Mouse (Mus musculus) erythroblast, embryonic 14.5 days (primary cell): ENCODE data around the gene Vps11. TPM values are rescaled to one million over a fixed set of nuclear protein-coding genes. Genes with fewer than 3 reads are reported as not detected.
"Not testable (repeated sequence)": the region's sequence is repeated elsewhere in the genome, so short reads cannot be mapped to it uniquely, and the experiment has no call there.

Experiments used
- H3K27me3 ChIP-seq: 2 replicates; pipeline ENCODE4 v1.6.1; 2012; ENCODE audit warnings: inconsistent platforms; ENCODE audit not compliant: control insufficient read depth
- H3K36me3 ChIP-seq: 2 replicates; pipeline ENCODE4 v1.6.1; 2012; ENCODE audit warnings: mild to moderate bottlenecking, inconsistent platforms; ENCODE audit not compliant: control insufficient read depth
- H3K4me1 ChIP-seq: 2 replicates; pipeline ENCODE4 v1.6.1; 2012; ENCODE audit warnings: inconsistent platforms; ENCODE audit not compliant: control insufficient read depth
- H3K4me3 ChIP-seq: replicated peaks from 2 replicates; pipeline ENCODE3; 2012; ENCODE audit warnings: moderate library complexity, mild to moderate bottlenecking, inconsistent platforms
- H3K9me3 ChIP-seq: 2 replicates; pipeline ENCODE4 v1.6.1; 2012; ENCODE audit warnings: low read length, inconsistent platforms, mixed read lengths; ENCODE audit not compliant: control insufficient read depth
- GATA1 ChIP-seq: IDR thresholded peaks from 2 replicates; pipeline ENCODE4 v1.6.1; 2012; ENCODE audit warnings: low read length, inconsistent platforms, mixed read lengths
- TAL1 ChIP-seq: IDR thresholded peaks from 3 replicates; pipeline ENCODE4 v1.6.1; 2012; ENCODE audit warnings: low read length, inconsistent platforms, mixed read lengths
- polyA plus RNA-seq: library from polyadenylated mRNA; stranded (reverse); fragments of >175 nt; gene quantifications from 2 replicates; pipeline ENCODE4 v1.2.3, GENCODE M21; 2012

Gene Vps11
- polyA plus RNA-seq, 1 experiment = 1.4 TPM

DNA sequence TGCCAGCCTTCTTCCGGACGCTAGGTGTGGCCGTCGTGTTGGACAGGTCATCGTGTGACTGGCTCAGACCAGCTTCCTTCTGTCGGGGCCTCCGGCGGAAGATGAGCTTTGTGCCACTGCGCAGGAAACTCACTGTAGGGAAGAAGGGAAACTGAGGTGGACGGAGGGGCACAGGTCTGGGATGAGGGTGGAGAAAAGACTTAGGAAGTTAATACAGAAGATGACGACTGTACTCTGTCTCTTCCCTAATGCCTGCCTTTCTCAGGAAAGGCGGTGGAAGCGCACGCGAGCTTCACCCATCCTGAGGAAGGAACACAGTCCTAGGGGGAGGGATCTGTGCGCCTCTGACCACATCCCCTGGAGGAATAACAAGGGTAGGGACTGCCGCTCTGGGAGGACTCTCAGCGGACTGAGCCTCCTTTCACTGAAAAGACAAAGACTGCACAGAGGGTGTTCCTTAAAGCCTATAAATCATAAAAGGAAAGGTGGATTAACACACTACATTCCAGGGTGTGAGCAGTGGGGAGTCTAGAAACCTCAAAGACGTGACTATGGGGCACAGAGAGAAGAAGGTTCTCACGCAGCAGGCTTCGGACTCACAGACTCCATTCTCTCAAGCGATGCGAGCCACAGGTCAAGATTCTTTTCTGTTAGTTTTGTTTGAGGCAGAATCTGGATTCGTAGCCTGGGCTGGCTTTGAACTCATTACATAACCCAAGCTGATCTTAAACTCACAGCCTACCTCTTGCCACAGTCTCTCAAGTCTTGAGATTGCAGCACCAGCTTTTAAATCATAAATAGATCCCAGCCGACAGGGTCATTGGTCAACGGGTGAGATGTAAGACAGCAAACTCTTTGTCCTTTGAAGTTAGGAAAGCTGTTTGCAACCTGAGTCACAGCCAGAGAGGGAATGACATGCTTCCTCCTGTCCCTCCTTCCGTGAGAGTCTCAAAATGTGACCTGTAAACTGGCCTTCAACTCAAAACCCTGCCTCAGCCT, 50.0 kb downstream of the Vps11 start:
- TF ChIP-seq TAL1 (no peak), GATA1 (no peak)
- H3K36me3 ChIP-seq = peaks cover 84% of the 10 kb centered on the region
- no peak overlapping the region for H3K4me3 ChIP-seq
- H3K4me1 ChIP-seq = peaks cover 34% of the 10 kb centered on the region
- no peaks in the 10 kb centered on the region for H3K27me3 ChIP-seq
- no peaks in the 10 kb centered on the region for H3K9me3 ChIP-seq

DNA sequence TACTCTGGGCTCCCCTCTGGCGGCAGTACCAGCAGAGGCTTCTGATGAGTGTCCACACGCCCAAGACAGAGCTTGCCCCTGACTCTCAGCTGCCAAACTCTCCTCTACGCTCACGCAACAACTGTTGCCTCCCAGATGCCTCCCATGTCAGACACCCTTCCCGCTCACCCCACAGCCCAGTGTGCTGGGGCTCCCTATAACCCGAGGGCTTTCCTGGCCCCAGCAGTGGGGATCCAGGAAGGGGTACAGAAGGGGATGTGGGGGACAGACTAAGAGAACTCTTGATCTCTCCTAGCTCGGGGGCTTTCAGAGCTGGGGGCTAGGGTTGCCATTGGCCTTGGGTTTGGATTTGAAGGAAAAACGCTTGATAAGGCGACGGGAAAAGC, 50.7 kb downstream of the Vps11 start:
- H3K4me1 ChIP-seq = peaks cover 37% of the 10 kb centered on the region
- H3K36me3 ChIP-seq = peaks cover 77% of the 10 kb centered on the region
- H3K4me3 ChIP-seq = no peak overlapping the region
- H3K27me3 ChIP-seq = no peaks in the 10 kb centered on the region
- H3K9me3 ChIP-seq = no peaks in the 10 kb centered on the region
- TF ChIP-seq TAL1 (no peak), GATA1 (no peak)

DNA sequence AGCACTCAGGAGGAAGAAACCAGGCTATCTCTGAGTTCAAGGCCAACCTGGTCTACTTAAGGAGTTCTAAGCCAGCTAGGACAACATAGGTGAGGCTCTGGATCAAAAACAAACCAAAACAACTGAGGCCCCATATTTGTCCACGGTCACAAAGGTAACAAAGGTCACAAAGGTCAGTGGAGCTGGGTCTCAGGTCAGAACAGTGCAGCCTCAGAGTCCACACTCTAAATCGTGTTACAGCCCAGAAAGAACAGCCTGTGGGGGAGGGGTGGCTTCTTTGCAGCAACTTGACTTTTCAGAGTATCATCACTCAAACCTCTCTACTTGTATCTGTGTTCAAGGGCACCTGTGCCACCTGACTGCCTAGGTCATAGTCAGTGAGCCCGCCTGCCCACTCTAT, 51.7 kb downstream of the Vps11 start:
- H3K4me3 ChIP-seq = no peak overlapping the region
- H3K27me3 ChIP-seq = no peaks in the 10 kb centered on the region
- H3K36me3 ChIP-seq = peaks cover 67% of the 10 kb centered on the region
- peaks cover 38% of the 10 kb centered on the region for H3K4me1 ChIP-seq
- no peaks in the 10 kb centered on the region for H3K9me3 ChIP-seq
- TF ChIP-seq TAL1 = no peak
- no peak for TF ChIP-seq GATA1

DNA sequence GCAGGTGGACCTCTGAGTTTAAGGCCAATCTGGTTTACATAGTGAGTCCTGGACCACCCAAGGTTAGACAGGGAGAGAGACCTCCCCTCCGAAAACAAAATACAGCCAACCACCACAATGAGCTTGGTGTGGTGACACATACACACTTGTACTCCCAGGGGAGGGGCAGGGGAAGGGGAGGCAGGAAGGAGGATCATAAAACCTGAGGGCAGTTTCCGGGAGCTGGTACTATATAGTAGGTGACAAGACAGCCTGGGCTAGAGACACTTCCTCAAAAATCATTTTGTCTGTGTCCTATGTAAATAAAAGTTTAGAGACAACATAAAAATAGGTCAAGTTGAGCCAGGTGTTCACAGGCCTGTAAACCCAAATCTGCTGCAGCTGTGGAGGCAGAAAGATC, 54.2 kb downstream of the Vps11 start:
- peaks cover 52% of the 10 kb centered on the region for H3K4me1 ChIP-seq
- TF ChIP-seq TAL1 (no peak), GATA1 (no peak)
- H3K36me3 ChIP-seq = peaks cover 63% of the 10 kb centered on the region
- no peaks in the 10 kb centered on the region for H3K9me3 ChIP-seq
- no peaks in the 10 kb centered on the region for H3K27me3 ChIP-seq
- no peak overlapping the region for H3K4me3 ChIP-seq

DNA sequence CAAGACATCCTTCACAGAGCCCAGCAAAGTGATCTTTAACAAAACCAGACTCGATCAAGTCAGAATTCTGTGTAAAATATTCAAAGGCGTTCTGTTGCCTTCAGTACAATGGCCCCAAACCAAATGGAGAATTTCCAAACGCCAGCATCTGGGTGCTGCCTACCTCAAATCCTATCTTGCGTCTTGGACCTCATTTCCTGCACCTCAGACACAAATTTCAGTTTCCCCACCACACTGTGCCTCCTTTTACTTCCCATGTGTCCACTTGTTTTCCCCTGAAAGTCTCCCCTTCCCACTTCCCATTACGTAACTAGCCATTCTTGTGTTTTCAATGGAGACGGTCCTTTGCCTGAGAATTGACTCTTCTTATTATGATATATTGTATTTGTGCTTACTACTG, 54.9 kb downstream of the Vps11 start:
- peak overlapping the region; percentile 26 for H3K4me3 ChIP-seq
- H3K9me3 ChIP-seq = no peaks in the 10 kb centered on the region
- TF ChIP-seq TAL1 (no peak), GATA1 (no peak)
- H3K36me3 ChIP-seq = peaks cover 64% of the 10 kb centered on the region
- peaks cover 51% of the 10 kb centered on the region for H3K4me1 ChIP-seq
- H3K27me3 ChIP-seq = no peaks in the 10 kb centered on the region

DNA sequence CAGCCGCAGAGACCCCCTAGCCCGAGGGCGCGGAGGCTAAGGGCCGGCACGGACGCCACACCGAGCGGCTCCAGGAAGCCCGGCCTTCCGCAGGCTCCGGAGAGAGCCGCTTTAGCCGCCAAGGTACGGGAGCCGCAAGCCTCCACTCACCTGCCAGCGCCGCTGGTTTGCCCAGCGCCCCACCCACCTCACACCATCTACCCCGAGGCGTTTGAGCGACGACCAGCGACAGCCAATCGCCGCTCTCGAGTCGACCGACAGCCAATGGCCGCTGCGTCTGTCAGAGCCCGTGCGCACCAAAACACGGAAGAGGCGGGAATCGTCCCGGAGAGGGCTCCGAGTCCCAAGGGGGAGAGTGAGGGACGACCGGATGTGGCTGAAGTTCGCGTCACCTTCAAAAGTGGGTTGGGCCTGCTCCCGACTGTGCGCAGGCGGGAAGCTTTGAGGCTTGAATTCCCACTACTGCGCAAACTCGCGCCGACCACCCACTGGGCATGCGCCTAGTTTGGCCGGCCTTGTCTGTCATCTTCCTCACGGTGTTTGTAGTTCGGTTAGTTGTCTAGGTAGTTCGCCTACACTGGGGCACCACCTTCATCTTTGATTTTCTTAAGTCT, 55.9 kb downstream of the Vps11 start, which contains the start of gene Hinfp:
TSS of gene Hinfp (minus strand) at position 206 of the 614 bp plus-strand sequence.
- Histone ChIP-seq H3K4me1 (peaks cover 47% of the 10 kb centered on the region), H3K27me3 (no peaks in the 10 kb centered on the region), H3K36me3 (peaks cover 64% of the 10 kb centered on the region), H3K4me3 (peak within 1 kb of the TSS; percentile 97), H3K9me3 (no peaks in the 10 kb centered on the region)
- TF ChIP-seq TAL1 (no peak), GATA1 (no peak)

DNA sequence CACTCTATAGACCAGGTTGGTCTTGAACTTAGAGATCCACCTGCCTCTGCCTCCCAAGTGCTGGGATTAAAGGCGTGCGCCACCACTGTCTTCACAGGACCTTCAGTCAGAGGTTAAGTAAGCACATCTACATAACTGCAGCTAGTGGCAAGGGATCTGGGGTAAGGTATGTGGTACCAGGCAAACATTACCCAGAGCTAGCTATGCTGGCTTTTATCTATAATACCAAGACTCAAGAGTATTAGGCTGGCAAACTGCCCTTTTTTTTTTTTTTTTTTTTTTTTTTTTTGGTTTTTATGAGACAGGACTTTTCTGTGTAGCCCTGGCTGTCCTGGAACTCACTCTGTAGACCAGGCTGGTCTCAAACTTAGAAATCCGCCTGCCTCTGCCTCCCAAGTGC, 61.5 kb downstream of the Vps11 start:
- H3K4me3 ChIP-seq, H3K27me3 ChIP-seq, H3K9me3 ChIP-seq: not testable (repeated sequence)
- H3K36me3 ChIP-seq = peaks cover 92% of the 10 kb centered on the region
- H3K4me1 ChIP-seq = peaks cover 25% of the 10 kb centered on the region

Other genes starting within 250 kb of the Vps11 start
- gene Gm49380, start 248.2 kb downstream of the Vps11 start, polyA plus RNA-seq = not detected in 2 replicates
- gene Rnf26, start 248.2 kb downstream of the Vps11 start, polyA plus RNA-seq = 8.5 and 11.1 TPM in 2 replicates
- not detected in 2 replicates for gene Mcam, start 227.2 kb downstream of the Vps11 start, polyA plus RNA-seq
- 0.13 and 0.16 TPM in 2 replicates for gene Cbl, start 127.6 kb downstream of the Vps11 start, polyA plus RNA-seq
- gene Ccdc153, start 121.0 kb downstream of the Vps11 start, polyA plus RNA-seq = not detected in 2 replicates
- not detected in 2 replicates for gene Pdzd3, start 110.2 kb downstream of the Vps11 start, polyA plus RNA-seq
- gene Nlrx1, start 93.1 kb downstream of the Vps11 start, polyA plus RNA-seq = 0.07 TPM in 1 of 2 replicates, not detected in the other
- gene Abcg4, start 73.1 kb downstream of the Vps11 start, polyA plus RNA-seq = 19.1 and 19.9 TPM in 2 replicates
- gene Hinfp, start 56.0 kb downstream of the Vps11 start, polyA plus RNA-seq = 0.57 and 0.75 TPM in 2 replicates
- gene C2cd2l, start 41.4 kb downstream of the Vps11 start, polyA plus RNA-seq = 24.5 and 25.4 TPM in 2 replicates
- 0.15 and 0.20 TPM in 2 replicates for gene Dpagt1, start 35.7 kb downstream of the Vps11 start, polyA plus RNA-seq
- gene H2afx, start 27.0 kb downstream of the Vps11 start, polyA plus RNA-seq = 364 and 434 TPM in 2 replicates
- gene Hmbs, start 17.4 kb downstream of the Vps11 start, polyA plus RNA-seq = 331 and 361 TPM in 2 replicates
- gene Hyou1, start 17.8 kb upstream of the Vps11 start, polyA plus RNA-seq = 0.69 and 0.80 TPM in 2 replicates
- gene Slc37a4, start 35.2 kb upstream of the Vps11 start, polyA plus RNA-seq = 0.23 and 0.31 TPM in 2 replicates
- 16.3 and 35.8 TPM in 2 replicates for gene Rps25, start 45.5 kb upstream of the Vps11 start, polyA plus RNA-seq
- 0.37 and 0.65 TPM in 2 replicates for gene Trappc4, start 45.9 kb upstream of the Vps11 start, polyA plus RNA-seq
- 1.1 and 1.5 TPM in 2 replicates for gene Ccdc84, start 56.9 kb upstream of the Vps11 start, polyA plus RNA-seq
- not detected in 2 replicates for gene Foxr1, start 79.5 kb upstream of the Vps11 start, polyA plus RNA-seq
- gene Upk2, start 93.3 kb upstream of the Vps11 start, polyA plus RNA-seq = not detected in 2 replicates
- gene Bcl9l, start 121.2 kb upstream of the Vps11 start, polyA plus RNA-seq = 0.06 and 0.09 TPM in 2 replicates
- not detected in 2 replicates for gene Cxcr5, start 200.2 kb upstream of the Vps11 start, polyA plus RNA-seq
- gene Ddx6, start 243.2 kb upstream of the Vps11 start, polyA plus RNA-seq = 1.2 and 1.7 TPM in 2 replicates